Mouse (Mus musculus) thymus, postnatal 4 days (tissue): ENCODE results near the gene Ddx19b.
"Not testable (repeated sequence)": the region's sequence is repeated elsewhere in the genome, so short reads cannot be mapped to it uniquely, and the experiment has no call there.

Source experiments
- DNase-seq: peaks from one replicate; pipeline ENCODE4 v3.0.0; 2021

Ddx19b gene

GRCm38 (mm10) chr8:111033482-111034215 lies 2.1 kb upstream of the Ddx19b start:
- DNase-seq: peak; percentile 89

GRCm38 (mm10) chr8:111032916-111033315 lies 1.4 kb upstream of the Ddx19b start, which contains the start of gene Aars:
Gene Aars (plus strand): TSS chr8:111033144.
- no peak for DNase-seq

GRCm38 (mm10) chr8:111030045-111030444 lies 1.5 kb downstream of the Ddx19b start:
- no peak for DNase-seq

GRCm38 (mm10) chr8:111029589-111029988 lies 2.0 kb downstream of the Ddx19b start:
- no peak for DNase-seq

GRCm38 (mm10) chr8:111027391-111027937 lies 4.1 kb downstream of the Ddx19b start:
- peak; percentile 83 for DNase-seq

- not testable (repeated sequence) for DNase-seq
These were observed 4.9 kb downstream of the Ddx19b start for GRCm38 (mm10) chr8:111026609-111027008.

- DNase-seq: not testable (repeated sequence)
These were observed 21.1 kb downstream of the Ddx19b start for GRCm38 (mm10) chr8:111010230-111010991.

GRCm38 (mm10) chr8:110997547-110998531 lies 33.7 kb downstream of the Ddx19b start, which contains the start of gene Ddx19a:
Gene Ddx19a (minus strand): TSS chr8:110997800.
- peak; percentile 92 for DNase-seq

- DNase-seq: no peak
These were observed 34.7 kb downstream of the Ddx19b start for GRCm38 (mm10) chr8:110996641-110997430.

- DNase-seq: no peak
These were observed 41.5 kb downstream of the Ddx19b start for GRCm38 (mm10) chr8:110990017-110990416.

GRCm38 (mm10) chr8:110987805-110988744 lies 43.5 kb downstream of the Ddx19b start:
- peak; percentile 60 for DNase-seq

- no peak for DNase-seq
These were observed 50.2 kb downstream of the Ddx19b start for GRCm38 (mm10) chr8:110981304-110981703.

GRCm38 (mm10) chr8:110977987-110978386 lies 53.6 kb downstream of the Ddx19b start:
- not testable (repeated sequence) for DNase-seq

- not testable (repeated sequence) for DNase-seq
These were observed 55.0 kb downstream of the Ddx19b start for GRCm38 (mm10) chr8:110976532-110976931.

GRCm38 (mm10) chr8:110969910-110970770 lies 61.4 kb downstream of the Ddx19b start:
- DNase-seq: peak; percentile 90

GRCm38 (mm10) chr8:110967326-110967725 lies 64.2 kb downstream of the Ddx19b start:
- no peak for DNase-seq

- no peak for DNase-seq
These were observed 65.0 kb downstream of the Ddx19b start for GRCm38 (mm10) chr8:110966586-110966985.

- DNase-seq: no peak
These were observed 66.0 kb downstream of the Ddx19b start for GRCm38 (mm10) chr8:110965594-110965993.

- no peak for DNase-seq
These were observed 66.9 kb downstream of the Ddx19b start for GRCm38 (mm10) chr8:110964666-110965065.
